Mouse (Mus musculus) monocyte, adult 2 months (primary cell): ENCODE measurements at regions not wholly inside any gene's neighbourhood (a gene's known extent, or its start where the extent isn't known, plus 50 kb on each side); places are given as distances from the start of the nearest gene placed in this dataset.

ENCODE experiments used
- DNase-seq, 2 experiments: peaks; one replicate each; pipeline ENCODE4 v3.0.0; 2022; ENCODE audit warnings: low spot score in 2 of 2, low read depth in 1 of 2

DNA sequence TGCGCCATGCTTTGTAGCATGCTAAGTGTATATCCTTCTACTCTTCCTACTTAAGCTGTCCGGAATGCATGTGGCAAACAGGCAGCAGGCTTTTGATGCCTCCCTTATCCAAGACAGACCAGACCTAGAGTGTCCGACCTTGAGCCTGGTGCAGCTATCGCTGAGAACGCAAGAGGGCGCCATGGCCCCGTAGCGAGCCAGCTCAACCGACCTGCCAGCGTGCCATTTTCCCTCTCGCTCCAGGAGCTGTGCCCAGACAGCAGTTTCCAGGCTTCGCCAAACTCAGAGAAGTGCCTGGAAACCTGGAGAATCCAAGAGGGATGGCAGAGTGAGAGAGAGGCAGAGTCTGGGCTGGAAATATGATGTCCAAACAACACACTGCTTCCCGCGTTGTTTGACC is 155.8 kb upstream of the Gm12830 start:
- DNase-seq: peak in 1 of 2 experiments; percentile 14

DNA sequence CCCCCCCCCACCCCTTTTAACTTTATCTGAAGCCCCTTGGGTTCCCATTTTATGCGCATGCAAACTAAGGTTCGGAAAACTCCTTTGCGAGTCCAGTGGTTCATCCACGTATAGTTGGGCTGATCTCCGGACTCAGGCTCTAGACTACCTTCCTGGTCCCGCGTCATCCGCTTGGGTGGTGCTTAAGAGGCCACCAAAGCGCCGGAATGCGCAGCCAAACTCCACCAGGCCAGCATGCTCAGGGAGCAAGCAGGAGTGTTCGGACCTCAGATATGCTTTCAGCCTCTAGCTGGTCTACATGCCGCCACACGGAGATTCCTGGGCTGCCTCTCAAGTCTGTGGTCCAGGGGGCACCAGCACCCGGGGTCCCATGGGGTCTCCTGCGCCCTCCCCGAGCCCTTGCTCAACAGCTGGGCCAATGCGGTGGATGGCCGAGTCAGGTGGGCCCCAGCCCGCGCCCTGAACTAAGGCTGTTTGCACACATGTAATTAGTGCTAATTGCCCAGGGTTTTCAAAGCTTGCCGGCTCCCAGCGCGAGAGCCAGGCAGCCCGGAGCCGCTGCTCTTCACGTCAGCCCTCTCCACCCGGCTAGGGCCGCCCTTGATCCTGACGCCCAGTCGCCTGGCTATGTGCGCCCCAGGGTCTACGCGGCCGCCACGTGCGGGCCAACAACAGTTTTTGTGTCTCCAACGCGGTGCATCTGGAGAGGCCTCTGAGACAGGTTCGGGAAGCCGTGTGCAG is 155.1 kb upstream of the Gm12830 start:
- no peak for DNase-seq

GRCm38 (mm10) chr4:114666979-114667328 is 154.6 kb upstream of the Gm12830 start:
- DNase-seq: no peak

- DNase-seq: no peak
Measured at GRCm38 (mm10) chr4:114672096-114672720, 149.3 kb upstream of the Gm12830 start.

DNA sequence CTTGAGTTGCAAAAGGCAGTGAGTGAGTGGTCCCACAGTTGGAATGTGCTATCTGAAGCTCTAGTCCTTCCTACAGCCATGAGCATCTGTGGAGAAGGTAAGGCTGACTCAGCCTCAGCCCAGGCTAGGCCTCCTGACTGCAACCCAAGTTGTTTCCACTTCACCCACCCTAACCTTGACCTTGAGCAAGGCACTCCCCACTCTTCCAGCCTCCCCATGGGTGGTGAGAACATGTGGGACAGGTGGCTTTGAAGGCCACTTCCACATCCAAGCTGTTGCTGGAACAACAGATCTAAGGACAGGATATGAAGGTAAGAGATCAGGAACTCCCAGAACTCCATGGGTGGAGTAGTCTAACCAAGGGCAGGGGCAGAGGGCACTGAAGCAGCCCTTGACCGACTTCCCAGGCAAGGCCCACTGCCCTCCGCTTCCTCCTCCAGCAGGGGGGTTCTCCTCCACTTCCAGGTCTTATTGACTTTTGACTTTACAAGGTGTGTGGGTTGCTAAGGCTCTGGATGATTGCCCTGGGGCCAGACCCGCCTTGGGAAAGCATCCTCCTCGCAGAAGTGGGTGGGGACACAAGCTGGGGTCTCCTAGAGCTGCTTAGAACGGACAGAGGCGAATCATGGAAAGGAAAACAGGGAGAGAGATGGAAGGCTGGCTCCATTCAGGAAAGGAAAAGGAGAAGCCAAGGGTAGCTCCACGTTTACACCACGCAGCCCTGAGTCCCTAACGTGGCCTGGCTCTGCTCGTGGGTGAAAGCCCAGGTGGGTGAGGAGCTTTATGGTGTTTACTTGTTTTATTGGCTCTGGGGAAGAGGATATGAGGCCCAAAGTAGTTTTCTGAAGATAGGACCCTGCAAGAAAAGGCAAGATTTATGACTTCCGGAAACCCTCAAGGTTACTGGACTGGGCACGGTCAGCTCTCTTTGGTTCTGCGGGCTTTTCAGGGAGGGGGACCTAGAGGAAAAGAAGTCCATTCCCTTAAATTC is 144.3 kb upstream of the Gm12830 start:
- no peak for DNase-seq

DNA sequence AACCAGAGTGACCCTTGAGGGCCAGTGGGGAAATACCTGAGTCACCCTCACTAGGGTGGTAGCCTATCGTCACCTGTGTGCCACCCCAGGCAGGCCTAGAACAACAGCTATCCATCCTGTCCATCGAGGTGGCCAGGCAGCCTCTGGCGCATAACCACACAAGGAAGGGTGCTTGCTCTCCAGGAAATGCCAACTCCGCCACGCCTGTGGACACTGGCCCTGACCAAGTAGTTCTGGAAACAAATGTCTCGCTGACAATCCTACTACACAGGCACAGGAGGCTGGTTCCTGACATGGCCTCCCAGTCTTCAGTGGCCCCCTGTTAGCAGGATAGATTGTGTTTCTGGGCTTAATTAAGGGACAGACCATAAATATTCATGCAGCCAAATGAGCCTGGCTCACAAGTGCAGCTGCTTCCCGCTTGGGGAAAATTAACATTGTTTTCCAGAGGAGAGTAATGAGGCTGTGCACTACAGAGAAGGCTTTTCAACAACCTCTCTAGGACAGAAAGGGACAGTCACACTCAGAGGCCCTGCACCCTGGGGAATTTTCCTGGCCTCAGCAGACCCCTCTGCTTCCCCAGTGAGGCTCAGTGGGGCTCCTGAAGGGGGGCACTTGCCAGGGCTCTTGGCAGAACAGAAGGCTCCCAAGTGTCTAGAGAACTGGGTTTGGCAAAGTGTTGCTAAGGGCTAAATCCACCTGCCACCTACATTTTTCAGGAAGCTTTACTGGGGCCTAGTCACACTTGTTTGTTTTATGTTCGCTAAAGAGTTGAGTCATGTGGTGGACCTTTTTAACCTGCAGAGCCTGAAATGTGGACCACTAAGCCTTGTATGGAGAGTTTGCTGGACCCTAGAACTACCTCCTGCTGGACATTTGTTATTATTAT is 143.2 kb upstream of the Gm12830 start:
- DNase-seq: no peak

- no peak for DNase-seq
Measured at GRCm38 (mm10) chr4:114680360-114680759, 141.2 kb upstream of the Gm12830 start.

DNA sequence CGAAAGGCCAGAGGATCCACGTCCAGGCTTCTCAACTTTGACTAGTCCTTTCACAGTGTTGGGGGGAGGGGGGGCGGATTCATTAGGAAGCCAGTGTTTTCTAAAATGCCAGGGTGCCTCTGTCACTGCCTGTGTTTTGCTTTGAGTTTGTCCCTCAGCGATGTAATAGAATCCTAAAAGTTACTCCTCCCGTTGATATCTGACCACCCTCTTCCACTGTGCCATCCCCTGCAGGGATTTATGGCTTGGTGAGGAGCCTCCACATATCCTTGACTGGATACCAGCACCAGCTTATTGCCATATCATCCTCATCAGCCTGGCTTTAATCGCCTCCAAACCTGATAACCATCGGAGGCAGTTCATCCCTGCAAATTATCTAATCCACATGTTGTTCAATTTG is 138.6 kb upstream of the Gm12830 start:
- DNase-seq: no peak

DNA sequence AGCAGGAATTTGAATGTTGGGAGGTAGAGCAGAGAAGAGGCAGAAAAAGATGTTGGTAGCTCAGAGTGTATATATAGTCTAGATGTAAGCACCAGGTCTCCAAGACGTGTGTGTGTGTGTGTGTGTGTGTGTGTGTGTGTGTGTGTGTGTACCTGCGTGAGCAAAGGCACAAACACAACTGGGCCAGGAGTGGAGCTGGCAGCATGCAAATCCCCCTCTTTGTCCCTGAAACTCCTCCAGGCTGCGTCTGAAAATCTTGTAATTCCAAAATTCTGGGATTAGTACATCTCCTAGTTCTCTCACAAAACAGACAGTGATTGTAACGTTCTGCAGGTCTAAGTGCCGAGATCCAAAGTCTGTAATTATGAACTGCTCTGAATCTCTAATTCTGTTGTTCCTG is 137.8 kb upstream of the Gm12830 start:
- DNase-seq: no peak

DNA sequence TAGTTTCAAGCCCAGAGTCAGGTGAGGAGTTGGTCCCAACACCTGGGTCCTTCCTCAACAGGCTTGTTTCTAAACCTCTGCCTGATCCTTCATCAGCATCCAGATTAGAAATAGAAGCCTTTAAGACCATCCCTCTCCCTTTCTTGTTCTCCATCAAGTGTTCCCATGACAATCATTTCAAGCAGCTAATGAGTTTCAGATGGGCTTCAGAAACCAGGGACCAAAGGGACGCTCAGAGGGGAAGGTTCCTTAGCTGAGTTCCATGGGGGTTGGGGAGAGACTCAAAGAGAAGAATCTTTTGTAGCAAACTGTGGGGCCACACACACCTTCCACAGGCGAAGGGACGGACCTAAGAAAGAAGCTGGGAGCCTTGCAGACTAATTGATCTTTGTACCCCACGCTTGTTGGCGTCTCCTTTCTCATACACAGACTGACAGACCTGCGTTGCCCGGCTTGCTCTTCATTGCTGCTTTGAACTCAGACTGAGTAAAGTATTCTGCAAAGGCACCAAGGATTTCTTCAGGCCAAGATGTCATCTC is 136.6 kb upstream of the Gm12830 start:
- no peak for DNase-seq

DNA sequence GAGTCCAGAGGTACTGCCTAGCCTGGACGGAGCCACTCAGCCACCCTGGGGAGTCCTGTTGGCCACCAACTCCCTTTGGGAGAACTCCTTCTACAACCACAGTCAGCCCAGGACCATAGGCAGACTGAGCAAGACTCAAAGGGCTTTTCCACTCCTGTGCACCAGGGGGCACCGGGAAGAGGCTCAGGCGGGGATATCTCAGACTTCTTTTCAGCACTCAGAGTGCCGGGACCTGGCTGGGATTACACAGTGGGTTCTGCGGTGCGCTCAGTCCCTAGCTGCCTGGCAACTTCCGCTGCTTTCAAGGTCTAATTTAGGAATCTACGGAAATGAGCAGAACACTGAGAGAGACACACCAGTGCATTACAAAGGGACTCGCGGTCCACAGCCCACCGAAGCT is 136.1 kb upstream of the Gm12830 start:
- no peak for DNase-seq

DNA sequence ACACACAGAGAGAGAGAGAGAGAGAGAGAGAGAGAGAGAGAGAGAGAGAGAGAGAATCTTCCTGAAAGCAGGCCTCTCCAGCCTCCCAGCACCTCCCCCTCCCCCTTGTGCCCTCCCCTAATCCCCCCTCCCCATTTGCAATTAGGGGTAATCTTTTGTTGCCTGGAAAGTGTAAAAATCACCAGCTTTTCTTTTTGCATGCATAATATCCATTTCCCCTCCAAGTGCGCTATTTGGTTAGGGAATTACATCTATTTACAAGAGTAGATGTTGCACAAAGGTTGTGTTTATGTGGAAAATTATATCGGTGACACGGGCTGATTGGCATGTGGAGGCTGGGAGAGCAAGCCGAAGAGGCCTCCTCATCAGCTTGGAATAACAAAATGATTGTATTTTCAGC is 135.4 kb upstream of the Gm12830 start:
- no peak for DNase-seq

DNA sequence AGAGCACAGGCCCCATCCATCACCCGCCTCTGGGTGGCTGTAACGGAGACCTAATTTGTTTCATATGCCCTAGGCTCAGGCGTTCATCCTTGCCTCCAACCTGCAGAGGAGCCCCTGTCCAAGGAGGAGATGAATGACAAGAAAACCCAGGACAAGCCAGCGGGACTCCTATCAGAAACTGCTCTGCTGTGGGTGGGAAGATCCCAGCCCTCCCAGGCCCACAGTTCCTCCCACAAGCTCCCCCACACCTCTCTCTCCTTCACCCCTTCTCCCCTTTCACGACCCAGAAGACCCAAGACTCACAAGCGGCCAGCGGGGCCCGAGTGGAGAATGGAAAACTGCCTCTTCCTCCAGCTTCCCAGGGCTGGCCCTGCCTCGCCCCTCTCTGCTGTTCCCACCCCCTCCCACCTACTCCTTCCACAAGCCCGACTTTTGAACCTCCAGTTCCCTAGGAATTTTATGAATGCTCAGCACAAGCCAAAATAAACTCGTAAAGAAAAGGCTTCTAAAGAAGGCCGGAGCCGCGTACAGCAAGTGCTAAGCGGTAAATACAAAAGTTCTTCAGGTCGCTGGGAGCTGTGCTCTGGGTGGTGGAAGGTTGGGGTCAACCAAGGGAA is 133.1 kb upstream of the Gm12830 start:
- no peak for DNase-seq

DNA sequence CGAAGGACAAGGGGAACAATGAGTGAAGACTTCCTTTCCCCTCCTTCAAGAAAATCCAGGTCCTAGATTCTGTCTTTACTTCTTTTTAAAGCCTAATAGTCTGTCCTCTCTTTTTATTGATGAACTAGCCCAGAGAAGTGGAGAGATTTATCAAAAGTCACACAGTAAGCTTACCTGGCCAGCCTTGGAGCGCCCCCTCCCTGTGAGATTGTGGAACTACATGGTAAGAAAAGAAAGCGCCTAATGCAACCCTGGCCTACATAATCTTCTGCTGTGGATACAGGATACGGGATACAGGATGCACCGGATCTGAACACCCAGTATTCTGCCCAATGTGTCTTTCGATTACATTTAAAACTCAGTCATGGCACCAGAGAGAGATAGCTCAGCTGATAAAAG is 132.6 kb upstream of the Gm12830 start:
- no peak for DNase-seq

GRCm38 (mm10) chr4:114705586-114705985 is 115.9 kb upstream of the Gm12830 start:
- DNase-seq: no peak

DNA sequence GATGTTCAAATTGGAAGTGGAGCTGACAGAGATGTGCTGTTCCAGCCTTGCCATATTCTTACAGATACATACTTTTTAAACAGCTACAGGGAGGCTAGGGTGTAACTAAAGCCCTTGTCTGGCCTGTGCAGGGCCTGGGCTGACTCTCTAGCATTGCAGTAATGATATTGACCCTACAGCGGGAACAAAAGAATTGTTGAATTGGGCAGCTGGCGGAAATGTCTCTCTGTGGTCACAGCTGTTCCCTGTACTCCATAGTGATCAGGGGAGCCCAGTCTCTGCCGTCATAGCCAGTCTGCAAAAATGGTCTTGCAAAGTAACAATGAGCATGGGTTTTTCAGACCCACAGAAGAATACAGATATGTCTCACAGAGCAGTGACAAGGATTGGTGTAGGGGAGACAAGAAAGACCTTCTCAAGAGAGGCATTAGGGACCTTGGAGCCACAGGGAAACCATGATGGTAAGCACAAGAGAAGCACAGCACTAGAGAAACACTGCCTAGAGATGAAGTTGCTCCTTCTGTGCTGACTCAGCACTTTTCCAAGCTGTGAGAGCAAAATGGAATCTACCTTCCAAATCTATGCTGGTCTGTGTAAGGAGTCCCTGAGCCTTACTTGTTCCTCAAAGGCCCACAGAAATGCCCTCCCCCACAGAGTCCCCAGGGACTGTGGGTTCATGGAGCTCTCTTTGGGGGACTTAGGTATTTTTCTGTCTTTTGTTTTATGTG is 111.2 kb upstream of the Gm12830 start:
- no peak for DNase-seq

DNA sequence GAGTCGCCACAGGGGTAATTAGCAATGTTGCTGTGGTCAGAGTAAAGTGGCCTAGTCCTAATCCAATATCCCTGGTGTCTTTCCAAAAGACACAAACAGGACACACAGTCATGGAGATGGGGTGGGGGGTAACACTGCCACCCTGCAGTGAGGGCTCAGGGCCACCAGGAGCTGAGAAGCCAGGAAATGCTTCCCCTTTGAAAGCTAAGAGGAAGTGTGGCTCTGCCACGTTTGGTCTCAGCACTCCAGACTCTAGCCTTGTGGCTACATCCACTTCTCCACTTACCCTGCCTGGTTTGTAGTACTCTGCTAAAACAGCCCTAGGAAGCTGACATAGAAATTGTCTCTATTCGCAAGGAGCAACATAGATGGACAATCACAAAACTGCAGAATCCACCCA is 110.4 kb upstream of the Gm12830 start:
- no peak for DNase-seq

- no peak for DNase-seq
Measured at GRCm38 (mm10) chr4:114712005-114712665, 109.4 kb upstream of the Gm12830 start.

- no peak for DNase-seq
Measured at GRCm38 (mm10) chr4:114712921-114713527, 108.5 kb upstream of the Gm12830 start.
